Mouse (Mus musculus): ENCODE data around the gene Sf1. TPM values are rescaled to one million over a fixed set of nuclear protein-coding genes. Genes with fewer than 3 reads are reported as not detected.

The Sf1 gene
- total RNA-seq, 2 experiments from 2014 or later, result 185 to 186 TPM

DNA sequence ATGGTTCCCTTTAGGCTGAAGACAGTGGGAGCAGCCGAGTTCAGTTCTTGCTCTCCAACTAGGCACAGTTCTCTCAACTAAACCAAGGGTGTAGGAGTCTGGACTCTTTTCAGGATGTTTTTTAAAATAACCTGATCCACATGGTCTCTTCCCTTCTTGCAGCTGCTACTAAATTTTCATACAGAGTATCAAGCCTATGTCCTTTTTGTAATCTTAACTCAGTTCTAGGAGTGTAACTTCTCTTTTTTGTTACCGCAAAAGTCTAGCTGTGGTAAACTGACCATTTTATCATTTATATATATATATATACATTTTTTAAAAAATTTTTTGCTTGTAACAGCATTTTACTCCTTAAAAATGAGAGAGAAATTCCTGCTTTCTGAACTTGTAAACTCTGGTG is 6.7 kb downstream of the Sf1 start:
- intact Hi-C loops (cut with DNase I), result no loop called here

DNA sequence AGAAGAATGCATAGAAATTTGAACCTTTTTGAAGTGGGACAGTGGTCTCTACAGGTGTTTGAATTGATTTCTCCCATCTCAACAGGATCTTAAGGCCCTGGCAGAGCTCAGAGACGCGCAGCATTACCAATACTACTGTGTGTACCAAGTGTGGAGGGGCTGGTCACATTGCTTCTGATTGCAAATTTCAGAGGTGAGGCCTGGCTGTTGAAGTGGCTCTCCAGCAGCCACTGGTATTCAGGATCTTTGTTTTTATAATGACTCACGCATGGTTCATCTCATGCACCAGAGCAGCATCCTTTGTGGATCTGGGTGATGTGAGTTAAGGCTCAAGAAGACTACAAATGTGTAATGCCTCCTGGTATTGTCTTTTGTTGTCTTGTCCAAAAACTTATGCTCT is 8.9 kb downstream of the Sf1 start:
- DNase-seq (ENCODE audit: low spot score in 2 of 2), result no peak
- intact Hi-C loops (cut with DNase I), result no loop called here

More for the DNA sequence above, 6.7 kb downstream of the Sf1 start:
- no peak for DNase-seq (ENCODE audit: low spot score in 2 of 2)

DNA sequence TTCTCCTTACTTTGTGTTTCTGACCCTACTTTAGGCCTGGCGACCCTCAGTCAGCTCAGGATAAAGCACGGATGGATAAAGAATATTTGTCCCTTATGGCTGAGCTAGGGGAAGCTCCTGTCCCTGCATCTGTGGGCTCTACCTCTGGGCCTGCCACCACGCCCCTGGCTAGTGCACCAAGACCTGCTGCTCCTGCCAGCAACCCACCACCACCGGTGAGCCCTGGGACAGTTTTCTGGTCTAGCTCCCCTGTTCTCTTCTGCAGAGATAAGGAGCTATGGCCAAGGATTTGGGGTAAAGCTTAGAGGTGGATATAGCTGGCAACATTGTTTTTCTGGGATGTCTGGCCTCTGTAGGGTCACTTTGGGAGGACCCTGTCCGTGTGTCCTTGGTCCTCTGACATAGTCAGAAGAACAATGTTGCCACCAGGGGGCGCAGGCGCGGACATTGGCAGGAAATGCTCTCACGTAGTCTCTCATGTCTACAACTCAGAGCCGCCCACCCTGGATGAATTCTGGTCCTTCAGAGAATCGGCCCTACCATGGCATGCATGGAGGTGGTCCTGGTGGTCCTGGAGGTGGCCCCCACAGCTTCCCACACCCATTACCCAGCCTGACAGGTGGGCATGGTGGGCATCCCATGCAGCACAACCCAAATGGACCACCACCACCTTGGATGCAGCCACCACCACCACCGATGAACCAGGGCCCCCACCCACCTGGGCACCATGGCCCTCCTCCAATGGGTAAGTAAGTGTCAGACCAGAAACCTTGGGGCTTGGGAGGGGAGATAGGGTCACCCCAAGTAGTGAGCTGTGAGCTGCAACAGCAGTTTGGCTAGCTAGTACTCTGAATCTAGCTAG is 10.3 kb downstream of the Sf1 start:
- intact Hi-C loops (cut with DNase I), result no loop called here
- DNase-seq (ENCODE audit: low spot score in 2 of 2), result peak; percentile 86 to 87

DNA sequence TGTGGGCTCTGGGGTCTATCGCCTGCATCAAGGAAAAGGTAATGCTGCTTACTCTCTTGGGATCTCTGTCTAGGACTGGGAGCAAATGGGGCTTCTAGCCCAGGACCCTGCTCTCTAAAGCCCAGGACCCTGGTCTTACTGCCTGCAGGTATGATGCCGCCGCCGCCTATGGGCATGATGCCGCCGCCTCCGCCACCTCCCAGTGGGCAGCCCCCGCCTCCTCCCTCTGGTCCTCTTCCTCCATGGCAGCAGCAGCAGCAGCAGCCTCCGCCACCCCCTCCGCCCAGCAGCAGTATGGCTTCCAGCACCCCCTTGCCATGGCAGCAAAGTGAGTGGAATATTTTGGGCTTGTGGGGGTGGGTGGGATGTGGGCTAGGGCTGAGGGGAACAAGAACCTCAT is 11.1 kb downstream of the Sf1 start:
- DNase-seq (ENCODE audit: low spot score in 2 of 2), result no peak
- intact Hi-C loops (cut with DNase I), result no loop called here

DNA sequence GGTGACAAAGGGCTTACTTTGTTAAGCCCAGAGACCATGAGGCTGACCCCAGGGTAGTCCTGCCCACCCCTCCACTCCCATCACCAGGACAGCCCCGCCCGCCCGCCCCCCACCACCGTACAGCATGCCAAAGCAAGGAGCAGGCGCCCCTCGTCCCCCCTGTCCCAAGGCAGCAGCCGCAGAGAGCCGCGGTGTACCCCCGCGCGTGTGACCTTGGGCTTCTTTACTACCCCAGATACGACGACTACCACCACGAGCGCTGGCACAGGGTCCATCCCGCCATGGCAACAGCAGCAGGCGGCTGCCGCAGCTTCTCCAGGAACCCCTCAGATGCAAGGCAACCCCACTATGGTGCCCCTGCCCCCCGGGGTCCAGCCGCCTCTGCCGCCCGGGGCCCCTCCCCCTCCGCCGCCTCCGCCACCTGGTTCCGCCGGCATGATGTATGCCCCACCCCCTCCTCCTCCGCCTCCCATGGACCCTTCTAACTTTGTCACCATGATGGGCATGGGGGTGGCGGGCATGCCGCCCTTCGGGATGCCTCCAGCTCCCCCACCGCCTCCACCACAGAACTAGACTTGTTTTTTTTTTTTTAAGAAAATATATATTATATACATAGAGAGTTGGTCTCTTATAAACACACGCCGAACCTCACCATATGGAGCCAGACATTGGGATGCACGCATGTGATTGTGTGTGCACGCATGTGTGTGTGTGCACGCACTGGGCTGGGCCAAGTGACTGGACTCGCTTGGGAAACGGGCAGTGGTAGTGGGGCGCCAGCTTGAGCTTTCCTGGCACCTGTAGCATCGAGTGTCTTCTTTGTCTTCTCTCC is 12.1 kb downstream of the Sf1 start:
- intact Hi-C loops (cut with DNase I), result no loop called here
- no peak for DNase-seq (ENCODE audit: low spot score in 2 of 2)

DNA sequence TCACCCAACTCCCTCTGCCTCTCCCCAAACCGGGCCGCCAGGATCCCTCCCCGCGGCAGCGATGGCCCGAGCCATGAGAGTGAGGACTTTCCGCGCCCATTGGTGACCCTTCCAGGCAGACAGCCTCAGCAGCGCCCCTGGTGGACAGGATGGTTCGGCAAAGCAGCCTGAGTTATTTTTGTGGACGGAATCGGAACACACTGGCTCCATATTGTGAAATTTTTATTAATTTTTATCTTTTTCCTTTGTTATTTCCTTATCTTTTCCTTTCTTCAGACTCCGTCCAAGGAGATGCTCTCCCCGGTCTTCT is 12.7 kb downstream of the Sf1 start:
- intact Hi-C loops (cut with DNase I), result no loop called here
- DNase-seq (ENCODE audit: low spot score in 2 of 2), result peak; percentile 56 to 69

DNA sequence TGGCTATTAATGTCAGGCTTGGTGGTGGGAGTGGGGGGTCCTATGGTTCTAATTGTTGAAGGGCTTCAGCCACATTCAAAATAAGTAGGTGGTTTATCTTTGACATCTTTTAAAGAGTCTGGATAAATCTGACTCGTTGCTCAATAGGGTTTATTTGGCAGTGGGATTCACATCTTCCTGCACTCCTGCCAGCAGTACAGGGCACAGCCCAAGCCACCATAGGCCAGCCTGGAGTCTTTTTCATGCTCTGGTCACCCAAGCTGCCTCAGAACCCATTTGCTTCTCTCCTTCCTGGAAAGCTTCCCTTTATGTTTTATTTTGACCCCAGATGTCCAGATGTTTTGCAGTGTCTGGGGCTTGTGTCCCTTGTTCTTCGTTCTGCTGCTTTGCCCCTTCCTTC is 13.2 kb downstream of the Sf1 start:
- intact Hi-C loops (cut with DNase I), result no loop called here
- no peak for DNase-seq (ENCODE audit: low spot score in 2 of 2)

DNA sequence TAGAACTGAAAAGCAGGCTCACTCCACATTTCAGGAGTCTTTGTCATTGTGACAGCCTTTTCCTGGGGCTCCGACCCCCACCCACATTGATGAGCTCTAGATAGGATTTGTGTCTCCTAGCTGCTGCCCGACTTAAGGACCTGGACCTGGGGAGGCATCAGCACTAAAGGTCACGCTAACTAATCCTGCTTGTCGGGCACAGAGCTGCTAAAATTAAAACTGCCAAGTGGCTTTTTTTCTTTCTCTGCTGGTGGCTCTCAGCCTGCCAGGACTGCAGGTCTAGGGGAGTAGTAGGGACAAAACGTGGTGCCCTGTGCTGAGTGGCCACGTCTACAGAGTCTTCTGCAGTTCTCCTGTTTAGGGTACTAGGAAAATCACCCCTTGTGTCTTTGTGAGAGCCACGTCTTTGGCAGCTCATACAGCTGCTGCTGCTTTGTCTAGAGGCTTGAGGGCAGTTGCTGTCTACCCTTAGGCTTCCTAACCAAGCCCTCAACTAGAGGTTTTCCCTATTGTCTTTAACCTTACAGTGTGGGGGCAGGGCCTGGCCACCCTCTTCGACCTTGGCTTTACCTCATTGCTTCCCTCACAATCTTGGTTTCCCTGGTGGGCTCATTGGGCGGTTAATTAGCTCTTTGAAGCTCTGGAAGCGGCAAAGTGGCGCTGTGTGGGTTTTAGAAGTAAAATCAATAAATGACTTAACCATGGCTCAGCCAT is 14.0 kb downstream of the Sf1 start:
- no peak for DNase-seq (ENCODE audit: low spot score in 2 of 2)
- intact Hi-C loops (cut with DNase I), result no loop called here

DNA sequence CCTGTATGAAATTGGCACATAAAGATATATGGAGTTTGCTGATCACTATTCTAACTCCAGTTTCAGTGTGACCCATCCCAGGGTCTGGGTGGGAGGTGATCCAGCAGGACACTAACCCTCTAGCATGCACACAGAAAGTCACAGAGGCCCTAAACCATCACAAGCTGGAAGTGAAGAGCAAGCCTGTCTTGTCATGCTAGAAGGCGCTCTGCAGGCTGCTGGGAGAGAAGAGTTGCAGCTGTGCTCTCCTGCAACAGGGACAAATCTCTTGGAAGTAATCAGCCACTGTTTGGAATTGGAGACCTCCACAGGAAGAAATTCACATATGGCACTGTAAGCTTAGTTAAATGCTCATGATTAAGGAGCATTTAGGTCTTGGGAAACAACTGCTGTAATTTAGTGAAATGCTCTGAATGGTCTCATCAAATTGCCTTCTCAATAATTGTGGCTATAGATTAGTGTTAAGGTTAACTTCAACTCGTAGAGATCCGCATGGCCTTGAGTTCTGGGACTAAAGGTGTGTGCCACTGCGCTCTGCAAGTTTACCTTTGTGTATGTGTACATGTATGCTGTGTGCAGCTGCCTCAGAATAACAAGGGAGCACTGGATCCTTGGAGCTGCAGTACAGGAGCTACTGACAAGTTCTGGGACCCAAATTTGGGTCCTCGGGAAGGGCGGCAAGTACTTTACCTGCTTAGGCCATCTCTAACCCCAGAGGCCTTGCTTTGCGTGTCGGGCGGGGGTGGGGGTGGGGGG is 17.1 kb downstream of the Sf1 start:
- intact Hi-C loops (cut with DNase I), result no loop called here

DNA sequence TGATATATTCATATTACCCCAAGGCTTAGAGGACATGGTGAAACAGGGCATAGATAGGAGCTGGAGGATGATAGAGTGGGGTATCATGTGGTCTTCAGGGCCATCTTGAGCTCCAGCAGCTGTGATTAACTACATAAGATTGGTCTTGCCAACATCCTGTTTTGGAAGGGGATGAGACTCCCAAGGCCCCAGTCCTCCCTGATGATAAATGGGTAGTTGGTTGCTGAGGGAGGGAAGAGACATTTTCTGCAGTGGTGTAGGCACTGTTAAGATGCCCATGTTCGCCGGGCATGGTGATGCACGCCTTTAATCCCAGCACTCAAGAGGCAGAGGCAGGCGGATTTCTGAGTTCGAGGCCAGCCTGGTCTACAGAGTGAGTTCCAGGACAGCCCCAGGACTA is 17.7 kb downstream of the Sf1 start:
- intact Hi-C loops (cut with DNase I), result no loop called here
- DNase-seq (ENCODE audit: low spot score in 2 of 2), result no peak

More for the DNA sequence above, 17.1 kb downstream of the Sf1 start:
- no peak for DNase-seq (ENCODE audit: low spot score in 2 of 2)

DNA sequence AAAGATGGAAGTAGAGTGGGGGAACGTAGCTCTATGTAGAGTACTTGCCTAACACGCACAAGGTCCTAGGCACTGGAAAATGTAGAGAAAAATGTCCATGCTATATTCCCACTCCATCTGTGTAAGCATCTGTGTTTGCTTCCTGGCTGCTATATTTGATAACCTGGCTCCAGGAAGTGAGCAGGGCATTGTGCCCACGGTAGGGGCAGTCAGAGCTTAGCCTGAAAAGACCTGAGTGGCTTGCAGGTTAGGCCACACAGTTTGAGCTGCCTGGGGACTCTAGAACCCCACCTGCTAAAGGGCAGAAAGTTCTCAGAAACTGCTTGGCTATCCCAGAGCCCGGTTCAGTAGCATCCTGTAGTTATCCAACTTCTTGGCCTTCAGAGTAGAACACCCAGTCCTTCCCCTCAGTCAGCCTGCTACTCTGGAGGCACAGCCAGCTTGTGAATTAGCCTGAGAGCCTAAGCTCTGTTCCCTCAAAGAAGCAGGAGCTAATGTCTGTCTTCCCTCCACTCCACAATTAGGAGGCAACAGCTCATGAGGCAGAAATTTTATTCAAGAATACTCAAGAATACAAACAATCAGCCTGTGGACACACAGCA is 18.9 kb downstream of the Sf1 start:
- intact Hi-C loops (cut with DNase I), result no loop called here
- DNase-seq (ENCODE audit: low spot score in 2 of 2), result no peak

DNA sequence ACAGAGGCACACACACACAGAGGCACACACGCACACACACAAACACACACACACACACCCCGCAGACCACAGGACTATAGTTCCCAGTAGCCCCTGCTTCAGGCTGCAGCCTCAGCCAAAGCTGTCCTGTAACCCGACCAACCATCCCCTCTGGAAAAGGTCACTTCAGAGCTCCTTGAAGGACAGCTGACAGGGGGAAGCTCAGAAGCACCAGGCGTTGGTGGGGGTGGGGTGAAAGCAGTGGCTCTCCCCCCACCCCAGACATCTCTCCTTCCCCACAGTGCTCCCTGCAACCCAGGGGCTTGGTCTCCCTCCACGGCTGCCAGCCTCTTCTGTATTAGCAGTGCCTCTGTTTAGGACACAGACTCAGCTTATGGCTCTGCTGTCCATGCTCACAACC is 20.0 kb downstream of the Sf1 start:
- DNase-seq (ENCODE audit: low spot score in 2 of 2), result no peak
- intact Hi-C loops (cut with DNase I), result no loop called here

DNA sequence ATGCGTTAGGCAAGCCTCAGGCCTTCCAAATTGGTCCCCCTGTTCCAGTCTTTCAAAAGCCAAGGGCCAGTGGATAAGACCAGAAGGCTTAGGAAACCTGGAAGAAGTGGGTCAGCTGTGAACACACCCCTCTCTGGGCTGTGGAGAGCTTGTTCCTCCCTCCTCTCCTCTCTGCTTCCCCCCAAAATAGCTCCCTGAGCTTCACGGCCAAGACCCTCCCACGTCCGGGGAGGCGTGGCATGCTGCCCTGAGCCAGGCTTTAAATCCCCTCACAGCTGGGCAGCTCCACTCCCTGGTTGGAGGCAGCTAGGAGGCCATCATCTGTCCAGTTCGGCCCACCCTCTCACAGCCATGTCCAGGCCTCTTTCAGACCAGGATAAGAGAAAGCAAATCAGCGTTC is 20.6 kb downstream of the Sf1 start, which contains the start of gene Pygm:
Gene Pygm (plus strand): TSS at position 272 of the 400 bp plus-strand sequence.
- intact Hi-C loops (cut with DNase I), result no loop called here
- DNase-seq (ENCODE audit: low spot score in 2 of 2), result peak; percentile 66 to 69

DNA sequence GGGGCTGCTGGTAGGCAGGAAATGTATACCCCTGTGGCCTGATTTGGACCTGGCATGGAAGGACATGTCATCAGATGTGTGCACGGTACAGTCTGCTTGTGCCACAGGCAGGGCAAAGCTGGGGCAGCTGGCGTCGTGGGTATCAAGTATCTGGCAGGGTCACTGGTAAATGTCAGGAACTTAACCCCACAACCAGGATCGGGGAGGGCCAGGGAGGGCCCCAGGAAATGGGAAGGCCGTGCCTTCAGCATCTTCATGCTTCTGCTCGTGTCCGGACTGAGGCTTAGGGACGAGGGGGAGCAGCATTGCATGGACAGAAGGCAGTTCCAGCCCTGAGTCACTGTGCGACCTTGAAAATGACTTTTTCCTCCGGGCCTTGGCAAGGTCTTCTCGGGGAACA is 21.5 kb downstream of the Sf1 start:
- no peak for DNase-seq (ENCODE audit: low spot score in 2 of 2)
- intact Hi-C loops (cut with DNase I), result no loop called here

DNA sequence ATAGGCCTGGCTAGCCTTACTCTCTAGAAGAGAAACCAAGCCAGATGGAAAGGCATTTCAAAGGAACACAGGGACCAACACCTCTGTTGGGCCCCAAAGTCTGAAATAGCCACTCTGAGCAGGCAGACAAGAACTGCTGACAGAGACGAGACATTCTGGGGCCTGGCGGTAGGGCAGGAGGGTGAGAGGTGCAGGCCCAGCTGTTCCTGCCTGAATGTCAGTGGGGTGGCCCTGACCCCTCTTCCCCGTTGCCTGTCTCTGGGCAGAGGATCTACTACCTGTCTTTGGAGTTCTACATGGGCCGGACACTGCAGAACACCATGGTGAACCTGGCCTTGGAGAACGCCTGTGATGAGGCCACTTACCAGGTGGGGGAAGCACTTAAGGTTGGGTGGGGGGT is 21.9 kb downstream of the Sf1 start:
- DNase-seq (ENCODE audit: low spot score in 2 of 2), result no peak
- intact Hi-C loops (cut with DNase I), result no loop called here

DNA sequence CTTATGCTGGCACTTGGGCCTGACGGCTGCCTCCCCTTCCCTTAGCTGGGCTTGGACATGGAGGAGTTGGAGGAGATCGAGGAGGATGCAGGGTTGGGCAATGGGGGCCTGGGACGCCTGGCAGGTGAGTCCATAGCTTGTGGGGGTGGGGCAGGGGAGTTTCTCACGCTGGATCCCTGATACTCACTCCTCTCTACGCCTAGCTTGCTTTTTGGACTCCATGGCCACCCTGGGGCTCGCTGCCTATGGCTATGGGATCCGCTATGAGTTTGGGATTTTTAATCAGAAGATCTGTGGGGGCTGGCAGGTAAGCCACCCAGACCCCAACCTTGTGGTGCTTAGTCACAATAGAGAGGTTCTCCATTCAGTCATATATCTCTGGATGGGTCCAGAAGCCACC is 22.3 kb downstream of the Sf1 start:
- no peak for DNase-seq (ENCODE audit: low spot score in 2 of 2)
- intact Hi-C loops (cut with DNase I), result no loop called here

DNA sequence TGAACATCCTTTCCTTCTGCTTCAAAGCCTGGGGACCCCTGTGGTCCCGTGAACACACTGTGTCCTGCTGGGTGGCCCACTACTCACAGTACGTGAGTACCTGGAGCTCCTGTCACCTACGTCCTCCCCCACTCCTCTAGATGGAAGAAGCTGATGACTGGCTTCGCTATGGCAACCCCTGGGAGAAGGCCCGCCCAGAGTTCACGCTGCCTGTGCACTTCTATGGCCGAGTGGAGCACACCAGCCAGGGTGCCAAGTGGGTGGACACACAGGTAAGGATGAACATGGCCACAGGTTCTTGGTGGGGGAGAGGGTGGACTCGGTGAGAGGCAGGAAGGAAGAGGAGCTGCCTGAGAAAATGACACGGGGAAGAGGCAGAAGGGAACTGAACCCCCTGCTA is 22.7 kb downstream of the Sf1 start:
- DNase-seq (ENCODE audit: low spot score in 2 of 2), result no peak
- intact Hi-C loops (cut with DNase I), result no loop called here

DNA sequence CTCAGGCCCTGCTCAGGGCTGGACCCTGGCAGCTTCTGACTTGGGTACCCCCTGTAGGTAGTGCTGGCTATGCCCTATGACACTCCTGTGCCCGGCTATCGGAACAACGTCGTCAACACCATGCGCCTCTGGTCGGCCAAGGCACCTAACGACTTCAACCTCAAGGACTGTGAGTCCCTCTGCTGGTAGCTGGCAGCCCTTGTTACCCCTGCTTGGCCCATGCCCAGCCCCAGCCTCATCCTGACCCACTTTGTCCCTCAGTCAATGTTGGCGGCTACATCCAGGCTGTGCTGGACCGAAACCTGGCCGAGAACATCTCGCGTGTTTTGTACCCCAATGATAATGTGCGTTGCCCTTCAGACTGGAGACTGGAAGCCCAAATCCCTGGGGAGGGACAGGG is 24.5 kb downstream of the Sf1 start:
- intact Hi-C loops (cut with DNase I), result no loop called here
- DNase-seq (ENCODE audit: low spot score in 2 of 2), result peak in 1 of 2 experiments; percentile 47

DNA sequence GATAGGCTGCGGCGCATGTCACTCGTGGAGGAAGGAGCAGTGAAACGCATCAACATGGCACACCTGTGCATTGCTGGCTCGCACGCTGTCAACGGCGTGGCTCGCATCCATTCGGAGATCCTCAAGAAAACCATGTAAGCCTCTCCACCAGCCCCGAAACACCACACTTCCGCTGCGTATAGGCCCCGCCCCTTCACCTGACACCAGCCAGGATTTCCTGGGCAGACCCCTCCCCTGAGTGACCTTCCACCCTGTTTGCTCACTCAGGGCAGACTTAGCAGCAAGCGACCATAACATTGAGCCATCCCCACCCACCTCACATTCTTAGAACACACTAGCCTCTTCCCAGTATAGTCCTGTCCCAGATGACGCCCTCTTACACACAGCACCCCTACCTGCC is 26.3 kb downstream of the Sf1 start:
- intact Hi-C loops (cut with DNase I), result no loop called here
- DNase-seq (ENCODE audit: low spot score in 2 of 2), result no peak
